Mouse (Mus musculus): ENCODE measurements at regions not wholly inside any gene's neighbourhood (a gene's known extent, or its start where the extent isn't known, plus 50 kb on each side); places are given as distances from the start of the nearest gene placed in this dataset.

GRCm38 (mm10) chr9:61843513-61843912 is 70.8 kb downstream of the Rplp1 start:
- no peaks in the 10 kb centered on the region for H3K27me3 ChIP-seq (ENCODE audit: insufficient read depth, low read length)
- no peaks in the 10 kb centered on the region for H3K4me1 ChIP-seq (ENCODE audit: insufficient read depth, low read depth, low read length)
- no peak for DNase-seq (ENCODE audit: low spot score)
- no peaks in the 10 kb centered on the region for H3K36me3 ChIP-seq (replicated peaks)
- H3K9me3 ChIP-seq (replicated peaks), result no peaks in the 10 kb centered on the region
- H3K4me3 ChIP-seq (ENCODE audit: low read depth, low read length), result no peak overlapping the region
- no peak for TF ChIP-seq GATA1 (IDR thresholded peaks at IDR 0.05; ENCODE audit: borderline replicate concordance, low read length)
- no peak for ATAC-seq (ENCODE audit: extremely low read depth, insufficient number of reproducible peaks, low FRiP score, poor library complexity, severe bottlenecking)

DNA sequence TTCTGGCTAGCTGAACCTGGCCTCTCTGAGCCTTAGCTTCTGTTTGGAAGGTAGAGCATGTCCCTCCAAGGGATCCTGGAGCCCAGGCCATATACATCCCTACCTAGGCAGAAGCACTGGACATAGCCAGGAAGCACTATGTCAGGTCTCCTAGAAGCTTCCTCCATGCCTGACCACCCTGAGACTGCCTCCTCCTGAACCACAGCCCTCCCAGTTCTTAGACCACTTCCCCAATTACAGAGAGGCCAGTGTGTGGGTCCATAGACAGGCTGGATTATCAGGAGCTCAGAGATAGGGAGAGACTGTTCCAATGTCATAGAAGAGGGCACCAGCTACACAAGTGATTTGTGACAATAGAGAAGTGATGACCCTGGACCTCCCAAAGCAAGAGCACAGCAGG is 72.0 kb downstream of the Rplp1 start:
- ATAC-seq (ENCODE audit: extremely low read depth, insufficient number of reproducible peaks, low FRiP score, poor library complexity, severe bottlenecking) (no peak), DNase-seq (ENCODE audit: low spot score) (no peak)
- H3K27me3 ChIP-seq (ENCODE audit: insufficient read depth, low read length), result no peaks in the 10 kb centered on the region
- H3K9me3 ChIP-seq (replicated peaks), result no peaks in the 10 kb centered on the region
- H3K4me1 ChIP-seq (ENCODE audit: insufficient read depth, low read depth, low read length), result no peaks in the 10 kb centered on the region
- H3K36me3 ChIP-seq (replicated peaks), result no peaks in the 10 kb centered on the region
- TF ChIP-seq CTCF (IDR thresholded peaks at IDR 0.05; ENCODE audit: low read depth, low read length) (no peak), GATA1 (IDR thresholded peaks at IDR 0.05; ENCODE audit: borderline replicate concordance, low read length) (no peak), GATA2 (IDR thresholded peaks at IDR 0.05; ENCODE audit: borderline replicate concordance, low read depth, low read length) (no peak), TAL1 (conservative IDR thresholded peaks at IDR 0.05; ENCODE audit: low read depth, low read length) (no peak), POLR2AphosphoS5 (IDR thresholded peaks at IDR 0.05; ENCODE audit: insufficient replicate concordance, low read depth, low read length) (no peak)
- H3K4me3 ChIP-seq (ENCODE audit: low read depth, low read length), result no peak overlapping the region

GRCm38 (mm10) chr9:61841222-61841621 is 73.1 kb downstream of the Rplp1 start:
- H3K36me3 ChIP-seq (replicated peaks), result no peaks in the 10 kb centered on the region
- H3K9me3 ChIP-seq (replicated peaks), result no peaks in the 10 kb centered on the region
- H3K4me3 ChIP-seq (ENCODE audit: low read depth, low read length), result no peak overlapping the region
- no peak for DNase-seq (ENCODE audit: low spot score)
- ATAC-seq (ENCODE audit: extremely low read depth, insufficient number of reproducible peaks, low FRiP score, poor library complexity, severe bottlenecking), result no peak
- TF ChIP-seq GATA2 (IDR thresholded peaks at IDR 0.05; ENCODE audit: borderline replicate concordance, low read depth, low read length) (no peak), GATA1 (IDR thresholded peaks at IDR 0.05; ENCODE audit: borderline replicate concordance, low read length) (no peak)
- H3K4me1 ChIP-seq (ENCODE audit: insufficient read depth, low read depth, low read length), result no peaks in the 10 kb centered on the region
- no peaks in the 10 kb centered on the region for H3K27me3 ChIP-seq (ENCODE audit: insufficient read depth, low read length)

DNA sequence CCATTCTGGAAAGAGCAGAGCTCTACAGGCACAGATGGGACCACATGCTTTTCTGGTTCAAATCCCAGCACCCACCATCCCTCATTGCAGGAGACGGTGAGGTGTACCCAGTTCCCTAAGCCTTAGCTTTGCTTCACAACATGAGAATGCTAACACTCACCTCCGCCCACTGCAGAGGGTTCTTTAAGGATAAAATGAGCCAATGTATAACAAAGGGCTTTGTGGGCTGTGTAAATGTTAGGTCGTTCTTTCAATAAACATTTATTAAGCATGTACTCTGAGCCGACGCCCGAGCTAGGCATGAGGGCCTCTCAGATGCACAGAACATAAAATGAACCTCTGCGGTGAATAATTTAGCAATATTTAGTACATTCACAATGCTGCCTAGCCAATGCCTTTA is 74.0 kb downstream of the Rplp1 start:
- Histone ChIP-seq H3K36me3 (replicated peaks) (no peaks in the 10 kb centered on the region), H3K27me3 (ENCODE audit: insufficient read depth, low read length) (no peaks in the 10 kb centered on the region), H3K4me3 (ENCODE audit: low read depth, low read length) (no peak overlapping the region), H3K9me3 (replicated peaks) (no peaks in the 10 kb centered on the region), H3K4me1 (ENCODE audit: insufficient read depth, low read depth, low read length) (no peaks in the 10 kb centered on the region)
- TF ChIP-seq POLR2AphosphoS5 (IDR thresholded peaks at IDR 0.05; ENCODE audit: insufficient replicate concordance, low read depth, low read length) (no peak), TAL1 (conservative IDR thresholded peaks at IDR 0.05; ENCODE audit: low read depth, low read length) (no peak), CTCF (IDR thresholded peaks at IDR 0.05; ENCODE audit: low read depth, low read length) (no peak), GATA1 (IDR thresholded peaks at IDR 0.05; ENCODE audit: borderline replicate concordance, low read length) (no peak), GATA2 (IDR thresholded peaks at IDR 0.05; ENCODE audit: borderline replicate concordance, low read depth, low read length) (no peak)
- DNase-seq (ENCODE audit: low spot score) (no peak), ATAC-seq (ENCODE audit: extremely low read depth, insufficient number of reproducible peaks, low FRiP score, poor library complexity, severe bottlenecking) (no peak)

DNA sequence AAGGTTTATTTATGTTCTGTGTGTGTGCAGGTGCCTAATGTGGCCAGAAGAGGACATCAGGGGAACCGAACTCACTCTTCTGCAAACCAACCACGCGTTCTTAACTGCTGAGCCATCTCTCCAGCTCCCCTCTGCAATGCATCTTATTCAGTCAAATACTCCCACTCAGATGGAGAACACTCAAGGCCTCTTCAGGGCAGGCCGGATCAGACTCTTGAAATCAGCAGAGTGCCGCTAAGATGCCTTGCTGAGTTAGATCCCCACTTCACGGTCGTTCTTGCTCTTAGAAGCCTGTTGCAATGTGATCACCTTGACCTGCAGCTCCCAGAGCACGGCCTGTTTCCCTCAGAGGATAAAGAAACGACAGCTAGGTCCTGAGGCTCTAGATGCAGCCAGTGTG is 81.1 kb downstream of the Rplp1 start:
- no peaks in the 10 kb centered on the region for H3K36me3 ChIP-seq (replicated peaks)
- DNase-seq (ENCODE audit: low spot score) (no peak), ATAC-seq (ENCODE audit: extremely low read depth, insufficient number of reproducible peaks, low FRiP score, poor library complexity, severe bottlenecking) (no peak)
- 0 out of 2 replicates have a peak, but pooled peaks cover 2% of the 10 kb centered on the region for H3K27me3 ChIP-seq (ENCODE audit: insufficient read depth, low read length)
- TF ChIP-seq TAL1 (conservative IDR thresholded peaks at IDR 0.05; ENCODE audit: low read depth, low read length) (no peak), GATA2 (IDR thresholded peaks at IDR 0.05; ENCODE audit: borderline replicate concordance, low read depth, low read length) (no peak), POLR2AphosphoS5 (IDR thresholded peaks at IDR 0.05; ENCODE audit: insufficient replicate concordance, low read depth, low read length) (no peak), GATA1 (IDR thresholded peaks at IDR 0.05; ENCODE audit: borderline replicate concordance, low read length) (no peak), CTCF (IDR thresholded peaks at IDR 0.05; ENCODE audit: low read depth, low read length) (no peak)
- H3K4me1 ChIP-seq (ENCODE audit: insufficient read depth, low read depth, low read length), result no peaks in the 10 kb centered on the region
- no peak overlapping the region for H3K4me3 ChIP-seq (ENCODE audit: low read depth, low read length)
- no peaks in the 10 kb centered on the region for H3K9me3 ChIP-seq (replicated peaks)

GRCm38 (mm10) chr9:61830236-61830635 is 84.1 kb downstream of the Rplp1 start:
- Histone ChIP-seq H3K36me3 (replicated peaks) (no peaks in the 10 kb centered on the region), H3K4me3 (ENCODE audit: low read depth, low read length) (no peak overlapping the region), H3K9me3 (replicated peaks) (no peaks in the 10 kb centered on the region), H3K27me3 (ENCODE audit: insufficient read depth, low read length) (peaks cover 6% of the 10 kb centered on the region; the same call in 1 of the 2 replicates), H3K4me1 (ENCODE audit: insufficient read depth, low read depth, low read length) (no peaks in the 10 kb centered on the region)
- TF ChIP-seq GATA2 (IDR thresholded peaks at IDR 0.05; ENCODE audit: borderline replicate concordance, low read depth, low read length) (no peak), CTCF (IDR thresholded peaks at IDR 0.05; ENCODE audit: low read depth, low read length) (no peak), TAL1 (conservative IDR thresholded peaks at IDR 0.05; ENCODE audit: low read depth, low read length) (no peak), POLR2AphosphoS5 (IDR thresholded peaks at IDR 0.05; ENCODE audit: insufficient replicate concordance, low read depth, low read length) (no peak), GATA1 (IDR thresholded peaks at IDR 0.05; ENCODE audit: borderline replicate concordance, low read length) (no peak)
- DNase-seq (ENCODE audit: low spot score) (no peak), ATAC-seq (ENCODE audit: extremely low read depth, insufficient number of reproducible peaks, low FRiP score, poor library complexity, severe bottlenecking) (no peak)

- no peaks in the 10 kb centered on the region for H3K36me3 ChIP-seq (replicated peaks)
- H3K4me1 ChIP-seq (ENCODE audit: insufficient read depth, low read depth, low read length), result no peaks in the 10 kb centered on the region
- no peaks in the 10 kb centered on the region for H3K9me3 ChIP-seq (replicated peaks)
- H3K4me3 ChIP-seq (ENCODE audit: low read depth, low read length), result no peak overlapping the region
- H3K27me3 ChIP-seq (ENCODE audit: insufficient read depth, low read length), result peaks cover 6% of the 10 kb centered on the region; the same call in 1 of the 2 replicates
- ATAC-seq (ENCODE audit: extremely low read depth, insufficient number of reproducible peaks, low FRiP score, poor library complexity, severe bottlenecking) (no peak), DNase-seq (ENCODE audit: low spot score) (no peak)
- no peak for TF ChIP-seq TAL1 (conservative IDR thresholded peaks at IDR 0.05; ENCODE audit: low read depth, low read length)
- TF ChIP-seq CTCF (IDR thresholded peaks at IDR 0.05; ENCODE audit: low read depth, low read length), result no peak
Measured at GRCm38 (mm10) chr9:61829736-61830135, 84.6 kb downstream of the Rplp1 start.

All from G1E (cell line).